Mouse (Mus musculus) G1E-ER4 (cell line): Measurements from ENCODE around the gene Vamp8. TPM values are rescaled to one million over a fixed set of nuclear protein-coding genes. Genes with fewer than 3 reads are reported as not detected.

ENCODE experiments used
- GATA1 ChIP-seq: IDR thresholded peaks from one replicate; pipeline ENCODE4 v1.8.0; 2012; ENCODE audit warnings: low read length, inconsistent platforms
- polyA plus RNA-seq: library from polyadenylated mRNA; stranded (reverse); fragments of >175 nt; gene quantifications from 2 replicates; pipeline ENCODE4 v1.2.3, GENCODE M21; 2012

The Vamp8 gene
- polyA plus RNA-seq: 130 and 242 TPM in 2 replicates

DNA sequence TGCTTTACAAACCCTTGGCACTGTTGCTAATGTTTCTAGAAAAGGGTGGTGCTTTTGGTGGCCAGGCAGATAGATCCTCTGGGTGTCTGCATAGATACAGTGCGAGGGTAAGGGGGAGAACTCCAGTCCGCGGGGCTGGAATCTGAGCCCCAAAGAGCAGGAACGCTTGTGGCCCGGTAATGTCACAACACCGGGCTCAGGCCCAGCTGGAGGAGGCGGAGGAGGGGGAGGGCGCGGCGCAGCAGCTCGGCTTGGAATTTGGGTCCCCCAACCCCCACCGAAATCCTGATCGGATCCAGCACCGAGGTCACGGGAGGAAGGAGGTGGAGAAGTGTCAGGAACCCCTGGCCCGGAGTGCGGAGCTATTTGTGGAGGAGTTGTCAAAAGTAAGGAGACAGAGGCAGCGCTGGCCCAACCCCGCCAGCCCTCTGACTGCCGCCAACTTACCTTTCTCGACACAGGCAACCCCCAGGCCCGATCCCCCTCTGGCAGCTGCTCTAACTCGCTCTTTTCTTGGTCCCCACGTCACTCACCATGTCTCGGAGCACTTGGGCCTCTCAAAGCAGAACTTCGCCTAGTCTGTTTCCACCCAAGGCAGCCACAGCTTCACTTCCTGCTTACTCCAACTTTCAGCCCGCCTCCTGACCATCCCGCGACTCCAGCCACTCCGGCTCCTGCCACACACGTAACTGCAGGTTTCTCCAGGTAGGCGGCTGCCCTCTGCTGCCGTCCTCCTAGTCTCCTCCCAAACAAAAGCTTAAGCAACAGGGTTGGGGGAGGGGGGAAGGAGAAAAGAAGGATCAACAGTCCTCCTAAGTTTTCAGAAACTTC is at the start of gene Vamp8:
TSS of gene Vamp8 (minus strand) at position 763 of the 831 bp plus-strand sequence.
- no peak for TF ChIP-seq GATA1

DNA sequence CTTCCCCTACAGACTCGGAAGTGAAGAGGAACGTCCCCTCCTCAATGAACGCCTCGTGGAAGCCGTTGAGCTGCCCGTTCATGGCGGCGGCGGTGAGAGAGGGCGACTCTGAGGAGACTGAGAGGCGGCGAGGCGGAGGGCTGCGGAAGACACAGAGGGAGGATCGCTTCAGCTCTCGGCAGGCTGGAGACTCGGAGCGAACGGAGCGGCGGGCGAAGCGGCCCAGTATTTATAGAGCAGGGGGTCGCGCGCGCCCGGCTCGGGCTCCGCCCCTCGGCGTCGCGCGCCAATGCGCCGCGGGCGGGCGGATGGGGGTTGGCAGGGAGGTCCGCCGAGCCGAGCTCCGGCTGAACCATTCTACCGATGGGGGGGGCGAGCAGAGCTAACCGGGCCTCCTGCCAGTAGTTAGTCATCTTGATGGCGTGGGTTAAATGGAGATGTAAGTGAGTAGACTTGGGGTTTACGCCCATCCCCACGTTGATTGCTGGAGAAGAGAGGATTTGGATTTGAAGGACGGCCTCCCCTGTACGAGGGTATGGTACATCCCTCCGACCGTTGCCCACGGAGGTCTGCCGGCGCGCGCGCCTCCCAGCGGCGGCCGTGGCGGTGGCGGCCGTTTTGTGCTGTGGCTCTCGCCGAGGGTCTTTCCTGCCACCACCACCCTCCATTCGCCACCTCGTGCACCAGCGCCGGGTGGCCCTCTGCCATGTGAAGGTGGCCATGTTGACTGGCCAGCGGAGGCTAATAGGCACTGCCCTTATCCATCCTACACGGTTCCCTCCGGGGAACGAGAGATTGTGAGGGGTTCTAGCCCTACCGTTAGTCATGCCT is 49.1 kb upstream of the Vamp8 start, which contains the start of gene Mat2a:
TSS of gene Mat2a (minus strand) at position 204 of the 831 bp plus-strand sequence.
- TF ChIP-seq GATA1: no peak

DNA sequence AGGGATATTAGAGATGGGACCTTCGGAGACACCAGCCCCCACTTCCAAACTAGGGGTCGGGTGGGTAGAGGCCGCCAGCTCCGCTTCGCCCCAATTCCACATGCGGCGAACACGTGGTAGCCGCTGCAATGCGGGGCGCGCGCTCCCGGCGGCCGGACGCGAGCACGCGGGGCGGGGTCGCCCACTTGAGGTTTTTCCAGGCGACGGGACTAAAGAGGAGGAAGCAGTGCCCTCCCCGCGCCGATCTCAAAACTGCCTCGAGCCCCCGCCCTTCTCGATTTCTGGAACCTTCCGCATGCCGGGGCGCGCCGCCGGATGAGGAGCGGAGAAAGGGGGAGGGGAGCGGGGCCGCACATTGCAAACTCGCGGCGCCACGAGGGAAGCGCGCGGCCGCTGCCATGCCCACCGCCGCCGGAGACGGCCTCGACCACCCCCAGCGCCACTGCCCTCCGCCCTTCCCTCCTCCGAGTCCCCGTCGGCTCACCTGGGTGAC is 48.4 kb upstream of the Vamp8 start:
- no peak for TF ChIP-seq GATA1

GRCm38 (mm10) chr6:72438226-72438625 is 47.7 kb upstream of the Vamp8 start:
- no peak for TF ChIP-seq GATA1

GRCm38 (mm10) chr6:72432153-72432552 is 41.6 kb upstream of the Vamp8 start:
- no peak for TF ChIP-seq GATA1

DNA sequence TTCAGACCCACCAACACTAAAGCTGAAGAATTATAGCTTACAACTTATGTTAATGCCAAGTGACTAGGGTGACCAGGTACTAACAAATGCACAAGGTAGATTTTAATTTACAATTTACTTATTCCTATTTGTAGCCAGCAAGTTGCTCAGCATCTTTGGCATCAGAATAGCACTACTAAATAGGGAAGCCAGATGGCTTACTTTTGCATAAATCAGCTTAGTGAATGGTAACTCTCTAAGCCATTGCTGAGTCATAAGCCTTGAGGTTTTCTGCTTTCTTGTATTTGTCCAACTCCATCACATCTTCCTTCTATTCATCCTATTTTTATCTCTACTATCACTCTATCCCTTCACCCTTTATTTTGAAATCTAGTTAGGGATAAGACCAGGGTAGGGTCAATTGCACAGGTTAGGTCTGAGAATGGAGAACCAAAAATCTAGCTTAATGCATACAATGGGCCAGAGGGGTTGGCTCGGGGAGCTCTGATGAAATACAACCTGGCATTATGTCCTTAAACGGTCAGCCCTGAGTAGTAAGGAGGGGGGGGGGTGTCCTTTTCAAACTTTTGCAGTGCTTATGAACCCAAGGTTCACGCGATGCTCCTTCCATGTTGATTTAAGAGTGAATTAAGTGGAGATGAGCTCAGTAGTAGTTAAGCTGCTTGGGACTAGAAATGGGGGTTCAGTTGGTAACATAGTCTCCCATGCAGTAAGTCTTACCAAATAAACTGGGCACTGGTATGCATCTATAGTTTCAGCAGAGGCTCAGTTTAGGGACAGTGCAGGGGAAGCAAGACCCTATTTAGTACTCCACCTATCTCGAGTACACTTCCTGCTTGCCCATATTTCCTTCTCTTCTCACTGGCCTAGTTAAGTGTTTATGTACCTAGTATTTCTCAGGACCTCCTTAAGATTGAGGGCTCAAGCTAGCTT is 40.8 kb upstream of the Vamp8 start:
- TF ChIP-seq GATA1: no peak

GRCm38 (mm10) chr6:72429061-72429842 is 38.7 kb upstream of the Vamp8 start:
- TF ChIP-seq GATA1: no peak

- TF ChIP-seq GATA1: no peak
Measured at GRCm38 (mm10) chr6:72428036-72428435, 37.5 kb upstream of the Vamp8 start.

DNA sequence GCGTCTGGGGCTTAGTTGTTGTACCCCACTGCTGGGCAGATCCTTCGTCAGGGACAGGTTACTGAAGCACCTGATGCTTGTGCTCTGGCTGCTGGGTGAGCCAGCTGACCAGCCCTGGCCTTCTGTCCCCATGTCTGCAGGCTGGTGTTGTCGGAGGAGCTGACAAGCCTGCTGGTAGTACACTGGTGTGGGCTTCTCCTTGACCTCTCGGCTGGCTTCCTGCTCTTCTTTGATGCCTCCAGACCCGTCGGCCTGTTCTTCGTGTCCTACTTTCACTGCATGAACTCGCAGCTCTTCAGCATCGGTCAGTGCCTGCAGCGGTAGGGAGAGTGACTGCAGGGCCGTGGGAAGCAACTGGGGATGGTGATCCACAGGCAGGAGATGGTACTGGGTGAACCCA is 35.1 kb upstream of the Vamp8 start:
- TF ChIP-seq GATA1: no peak

- TF ChIP-seq GATA1: no peak
Measured at GRCm38 (mm10) chr6:72420901-72421300, 30.4 kb upstream of the Vamp8 start.

DNA sequence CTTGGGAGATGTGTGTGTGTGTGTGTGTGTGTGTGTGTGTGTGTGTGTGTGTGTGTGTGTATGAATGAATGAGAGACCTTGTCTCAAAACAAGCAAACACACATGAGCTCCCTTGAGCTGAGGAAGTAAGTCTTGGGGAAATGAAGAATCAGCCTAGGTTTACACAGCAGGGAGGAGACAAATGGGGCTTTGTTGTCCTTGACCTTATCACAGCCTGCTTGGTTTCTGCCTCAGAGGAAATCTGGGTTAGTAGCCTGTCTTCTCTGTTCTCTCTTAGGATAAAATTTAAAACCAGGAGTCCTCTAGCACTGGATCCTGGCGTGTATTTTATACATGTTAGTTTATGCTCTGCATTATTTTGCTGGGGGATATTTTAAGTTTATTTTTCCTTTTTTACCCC is 29.3 kb upstream of the Vamp8 start:
- no peak for TF ChIP-seq GATA1

DNA sequence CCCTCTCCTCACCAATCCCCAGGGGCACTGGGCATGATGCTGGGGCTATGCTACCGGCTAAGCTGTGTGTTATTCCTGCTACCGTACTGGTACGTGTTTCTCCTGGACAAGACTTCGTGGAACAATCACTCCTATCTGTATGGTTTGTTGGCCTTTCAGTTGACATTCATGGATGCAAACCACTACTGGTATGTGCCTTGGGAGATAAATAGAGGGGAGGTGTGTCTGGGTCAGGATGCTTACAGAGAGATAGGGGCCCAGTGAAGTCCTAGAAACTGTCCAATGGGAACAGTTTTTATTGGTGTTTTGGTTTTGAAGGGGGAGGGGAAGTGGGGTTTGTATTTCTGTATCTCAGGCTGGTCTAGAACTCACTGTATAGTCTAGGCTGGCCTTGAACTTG is 27.8 kb upstream of the Vamp8 start:
- no peak for TF ChIP-seq GATA1

DNA sequence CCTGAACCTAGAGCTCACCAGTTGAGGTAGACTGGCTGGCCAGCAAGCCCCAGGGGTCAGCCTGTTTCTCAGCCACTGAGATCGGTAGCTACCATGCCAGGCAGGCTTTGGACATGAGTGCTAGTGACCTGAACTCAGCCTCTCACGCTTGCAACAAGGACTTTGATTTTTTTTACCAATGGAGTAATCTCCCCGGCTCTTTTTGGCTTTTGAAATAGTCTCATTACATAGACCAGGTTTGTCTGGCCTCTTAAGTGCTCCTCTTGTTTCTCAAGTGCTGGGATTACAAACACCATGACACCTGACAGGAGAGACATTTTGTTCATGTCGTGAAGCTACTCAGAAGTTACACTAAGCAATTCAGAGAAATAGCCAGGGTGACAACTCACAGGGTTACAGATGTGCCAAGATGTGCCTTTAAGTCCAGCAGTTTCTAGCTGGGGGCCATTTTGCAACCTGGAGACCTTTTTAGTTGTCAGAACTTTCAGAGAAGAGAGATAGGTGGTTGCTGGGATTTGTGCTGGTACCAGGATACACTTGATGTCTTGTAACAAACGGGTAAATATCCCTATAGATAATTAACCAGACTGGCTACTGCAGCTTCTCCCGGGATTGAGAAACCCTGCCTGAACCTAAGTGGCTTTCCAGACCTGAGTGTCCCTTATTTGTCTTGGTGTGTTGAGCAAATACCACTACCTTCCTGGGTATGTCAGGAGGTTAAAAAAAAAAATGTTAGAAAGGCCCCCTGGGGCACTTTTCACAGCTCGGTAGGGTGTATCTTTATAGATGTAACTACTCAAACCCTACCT is 25.7 kb upstream of the Vamp8 start:
- no peak for TF ChIP-seq GATA1

GRCm38 (mm10) chr6:72415181-72415580 is 24.7 kb upstream of the Vamp8 start:
- no peak for TF ChIP-seq GATA1
